Mouse (Mus musculus) intestine, postnatal 0 days (tissue): ENCODE measurements around the gene Fbrsl1. TPM values are rescaled to one million over a fixed set of nuclear protein-coding genes. Genes with fewer than 3 reads are reported as not detected.

ENCODE experiments used
- ATAC-seq: fragments of 200-750 bp; cut with Nextera tagmentation; 2 replicates; pipeline ENCODE4 v1.8.0; 2017; ENCODE audit warnings: mild to moderate bottlenecking, moderate TSS enrichment, moderate library complexity
- H3K27ac ChIP-seq: fragments of 300-500 bp; sonication (generic); 2 replicates; pipeline ENCODE4 v1.5.1; 2014; ENCODE audit warnings: mild to moderate bottlenecking, low read depth, low read length, moderate library complexity
- H3K27me3 ChIP-seq: fragments of 300-500 bp; sonication (generic); replicated peaks from 2 replicates; pipeline ENCODE4 v1.6.1; 2014; ENCODE audit warnings: low read length, mixed read lengths; ENCODE audit not compliant: control insufficient read depth, insufficient read depth
- H3K36me3 ChIP-seq: fragments of 300-500 bp; sonication (generic); 2 replicates; pipeline ENCODE4 v1.6.1; 2014; ENCODE audit warnings: mild to moderate bottlenecking, moderate library complexity; ENCODE audit not compliant: control insufficient read depth, insufficient read depth
- H3K4me1 ChIP-seq: fragments of 300-500 bp; sonication (generic); replicated peaks from 2 replicates; pipeline ENCODE4 v1.6.1; 2014; ENCODE audit warnings: antibody characterized with exemption, low read length, mixed read lengths; ENCODE audit not compliant: control insufficient read depth, insufficient read depth
- H3K4me2 ChIP-seq: fragments of 300-500 bp; sonication (generic); replicated peaks from 2 replicates; pipeline ENCODE4 v1.6.1; 2014; ENCODE audit warnings: low read depth, mild to moderate bottlenecking, moderate library complexity
- H3K4me3 ChIP-seq: fragments of 300-500 bp; sonication (generic); 2 replicates; pipeline ENCODE4 v1.5.1; 2014; ENCODE audit warnings: low read depth, low read length
- H3K9ac ChIP-seq: fragments of 300-500 bp; sonication (generic); 2 replicates; pipeline ENCODE4 v1.6.1; 2014; ENCODE audit warnings: mild to moderate bottlenecking, low read depth, low read length
- H3K9me3 ChIP-seq: fragments of 300-500 bp; sonication (generic); 2 replicates; pipeline ENCODE4 v1.6.1; 2016; ENCODE audit warnings: mixed run types; ENCODE audit not compliant: control insufficient read depth
- CTCF ChIP-seq: sonication (generic); IDR thresholded peaks from 2 replicates; pipeline ENCODE4 v1.5.1; 2016; ENCODE audit warnings: low read depth, mild to moderate bottlenecking, control low read depth, antibody characterized with exemption, moderate library complexity
- WGBS: fragments of 180-500 bp; shearing (Covaris S2); extraction: QIAGEN DNeasy Blood & Tissue Kit; methylation state at CpG from one replicate; pipeline ENCODE4 v1.1.7; 2014; 5-methylcytosine and 5-hydroxymethylcytosine counted together
- polyA plus RNA-seq: library from polyadenylated mRNA; unstranded; fragments of >200 nt; fragmentation: Nextera tagmentation; extraction: Ambion mirVana; gene quantifications from 2 replicates; pipeline ENCODE4 v1.2.1, GENCODE M21; 2015

Fbrsl1 gene
- polyA plus RNA-seq, 1 experiment from 2014 or later, result 8.2 TPM

- H3K4me1 ChIP-seq, result no peaks in the 10 kb centered on the region
- TF ChIP-seq CTCF, result no peak
- H3K4me3 ChIP-seq, result no peak overlapping the region
- H3K27me3 ChIP-seq, result no peaks in the 10 kb centered on the region
- no peak overlapping the region for H3K27ac ChIP-seq
- no peak overlapping the region for H3K4me2 ChIP-seq
- no peaks in the 10 kb centered on the region; the same call in 1 of the 2 replicates for H3K36me3 ChIP-seq
- H3K9me3 ChIP-seq, result no peaks in the 10 kb centered on the region
- 95% methylated on average over 8 of the region's 8 CpGs for WGBS
- H3K9ac ChIP-seq, result no peak overlapping the region
- no peak for ATAC-seq
Observed at GRCm38 (mm10) chr5:110401101-110401500, 47.2 kb downstream of the Fbrsl1 start.

- no peak overlapping the region for H3K27ac ChIP-seq
- ATAC-seq, result no peak
- H3K4me1 ChIP-seq, result no peaks in the 10 kb centered on the region
- H3K27me3 ChIP-seq, result no peaks in the 10 kb centered on the region
- H3K9me3 ChIP-seq, result no peaks in the 10 kb centered on the region
- TF ChIP-seq CTCF, result no peak
- no peak overlapping the region for H3K4me3 ChIP-seq
- H3K36me3 ChIP-seq, result no peaks in the 10 kb centered on the region; the same call in 1 of the 2 replicates
- H3K9ac ChIP-seq, result no peak overlapping the region
- WGBS, result 78% methylated on average over 5 of the region's 5 CpGs
- H3K4me2 ChIP-seq, result no peak overlapping the region
Observed at GRCm38 (mm10) chr5:110395006-110395661, 53.2 kb downstream of the Fbrsl1 start.

GRCm38 (mm10) chr5:110392727-110393126 is 55.6 kb downstream of the Fbrsl1 start:
- H3K4me3 ChIP-seq, result no peak overlapping the region
- no peaks in the 10 kb centered on the region; the same call in 1 of the 2 replicates for H3K36me3 ChIP-seq
- H3K9ac ChIP-seq, result no peak overlapping the region
- no peak overlapping the region for H3K27ac ChIP-seq
- no peak overlapping the region for H3K4me2 ChIP-seq
- 85% methylated on average over 5 of the region's 5 CpGs for WGBS
- H3K27me3 ChIP-seq, result no peaks in the 10 kb centered on the region
- no peak for TF ChIP-seq CTCF
- ATAC-seq, result no peak
- H3K9me3 ChIP-seq, result no peaks in the 10 kb centered on the region
- 0 out of 2 replicates have a peak, but pooled peaks cover under 1% of the 10 kb centered on the region for H3K4me1 ChIP-seq

- no peak for ATAC-seq
- Histone ChIP-seq H3K4me2 (no peak overlapping the region), H3K27me3 (no peaks in the 10 kb centered on the region; the same call in 1 of the 2 replicates), H3K36me3 (no peaks in the 10 kb centered on the region; the same call in 1 of the 2 replicates), H3K27ac (no peak overlapping the region), H3K4me1 (peaks cover 6% of the 10 kb centered on the region; the same call in 1 of the 2 replicates), H3K9ac (no peak overlapping the region), H3K4me3 (no peak overlapping the region), H3K9me3 (no peaks in the 10 kb centered on the region)
- no peak for TF ChIP-seq CTCF
- 86% methylated on average over 4 of the region's 4 CpGs for WGBS
Observed at GRCm38 (mm10) chr5:110390631-110391030, 57.7 kb downstream of the Fbrsl1 start.

- peak overlapping the region; percentile 93 for H3K4me2 ChIP-seq
- TF ChIP-seq CTCF, result no peak
- 19% methylated on average over 8 of the region's 8 CpGs for WGBS
Observed at GRCm38 (mm10) chr5:110387332-110387731, 61.0 kb downstream of the Fbrsl1 start.

GRCm38 (mm10) chr5:110386371-110387330 is 61.7 kb downstream of the Fbrsl1 start:
- H3K4me3 ChIP-seq, result peak overlapping the region; percentile 53
- no peaks in the 10 kb centered on the region for H3K9me3 ChIP-seq
- H3K9ac ChIP-seq, result peak overlapping the region; percentile 45
- peak; percentile 70 for ATAC-seq
- H3K4me2 ChIP-seq, result peak overlapping the region; percentile 93
- TF ChIP-seq CTCF, result no peak
- H3K27me3 ChIP-seq, result no peaks in the 10 kb centered on the region; the same call in 1 of the 2 replicates
- WGBS, result 2% methylated on average over 90 of the region's 90 CpGs
- H3K4me1 ChIP-seq, result peaks cover 6% of the 10 kb centered on the region; the same call in 1 of the 2 replicates
- peaks cover 2% of the 10 kb centered on the region; the same call in 1 of the 2 replicates for H3K36me3 ChIP-seq
- H3K27ac ChIP-seq, result no peak overlapping the region

More at GRCm38 (mm10) chr5:110387332-110387731, 61.0 kb downstream of the Fbrsl1 start:
- ATAC-seq, result no peak
- H3K9ac ChIP-seq, result peak overlapping the region; percentile 45
- no peak overlapping the region for H3K27ac ChIP-seq
- H3K4me3 ChIP-seq, result peak overlapping the region; percentile 53
- no peaks in the 10 kb centered on the region; the same call in 1 of the 2 replicates for H3K27me3 ChIP-seq
- H3K36me3 ChIP-seq, result peaks cover 2% of the 10 kb centered on the region; the same call in 1 of the 2 replicates
- H3K4me1 ChIP-seq, result peaks cover 6% of the 10 kb centered on the region; the same call in 1 of the 2 replicates
- H3K9me3 ChIP-seq, result no peaks in the 10 kb centered on the region
